9 mouse cellular contexts compared by ENCODE assay signal in the genomic region with DNA sequence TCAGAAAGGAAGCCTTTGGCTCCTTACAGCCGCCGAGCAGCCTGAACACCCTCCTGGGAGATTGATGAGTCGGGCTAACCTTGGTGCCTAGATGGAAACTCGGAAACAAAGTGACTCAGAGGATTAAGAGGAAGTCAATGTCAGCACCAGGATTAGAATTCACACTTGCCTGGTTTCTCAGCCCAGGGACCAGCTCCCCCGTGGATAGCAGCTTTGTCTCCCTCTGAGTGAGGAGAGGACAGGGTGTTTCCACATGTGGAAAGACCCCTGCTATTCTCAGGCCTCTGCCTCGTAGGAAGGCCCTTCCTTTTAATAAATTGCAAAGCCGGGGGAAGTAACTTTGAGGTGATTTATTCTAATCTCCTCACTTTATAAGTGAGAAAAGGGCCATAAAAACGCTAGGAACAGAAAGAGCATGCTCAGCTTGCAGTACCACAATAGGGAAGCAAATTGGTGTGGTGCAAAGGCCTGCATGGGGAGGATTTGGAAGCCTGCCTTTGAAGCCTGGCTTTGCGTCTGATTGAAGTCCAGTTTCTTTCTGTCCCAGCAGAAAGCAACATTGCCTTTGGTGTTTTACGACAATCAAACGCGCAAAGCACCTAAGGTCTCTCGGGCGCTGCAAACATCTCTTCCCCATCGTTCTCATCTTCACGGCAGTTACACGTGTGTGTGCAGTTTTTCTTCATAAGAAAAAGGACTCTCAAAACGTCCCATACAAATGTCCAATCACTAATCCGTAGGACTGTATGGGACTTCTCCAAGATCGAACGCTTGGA.
DNase-seq lines count a peak whose midpoint lies in the region; ATAC-seq lines count a peak whose summit lies in the region.
"Had no signal": no experiment of that assay in that cellular context is flagged by ENCODE, and none has a peak within 500 bp of the region (broad histone marks: within the 10 kb centered on the region; RNA-seq: fewer than 3 reads in every experiment).

No protein-coding gene starts in this region.

- no peaks in the 10 kb centered on the region for H3K36me3 ChIP-seq in embryonic facial prominence, embryonic 14.5 days (ENCODE audit: control insufficient read depth, insufficient read depth, low read length)
- no peaks in the 10 kb centered on the region for H3K36me3 ChIP-seq in intestine, embryonic 15.5 days
- no peaks in the 10 kb centered on the region for H3K36me3 ChIP-seq in midbrain, embryonic 15.5 days (replicated peaks)

- DNase-seq in right cerebral cortex, postnatal 4 days: peak; percentile 25
- DNase-seq in right cerebral cortex, postnatal 36 days (ENCODE audit: low spot score in 2 of 2): no peak
- DNase-seq in embryonic facial prominence, embryonic 14.5 days (ENCODE audit: low spot score): no peak
- DNase-seq in spleen, adult 18-20 months: no peak
- DNase-seq in layer of hippocampus, postnatal 25 days (ENCODE audit: extremely low spot score in 1 of 2, low spot score in 1 of 2): no peak
- DNase-seq in layer of hippocampus, adult 9-10 months (ENCODE audit: low spot score): no peak

- no peak overlapping the region for H3K27ac ChIP-seq in embryonic facial prominence, embryonic 14.5 days (replicated peaks; ENCODE audit: low read depth, low read length)
- H3K27ac ChIP-seq in intestine, embryonic 15.5 days: no peak overlapping the region
- peak overlapping the region; percentile 13; the same call in 1 of the 2 replicates for H3K27ac ChIP-seq in midbrain, embryonic 15.5 days

- H3K4me1 ChIP-seq in embryonic facial prominence, embryonic 14.5 days (ENCODE audit: control insufficient read depth, insufficient read depth, low read length): peaks cover 37% of the 10 kb centered on the region
- peaks cover 12% of the 10 kb centered on the region; the same call in 1 of the 2 replicates for H3K4me1 ChIP-seq in intestine, embryonic 15.5 days (replicated peaks)
- H3K4me1 ChIP-seq in midbrain, embryonic 15.5 days: peaks cover 32% of the 10 kb centered on the region
- H3K4me1 ChIP-seq: megakaryocyte, embryonic 14.5 days had no signal

- WGBS in embryonic facial prominence, embryonic 14.5 days: 20% methylated on average over 21 of the region's 21 CpGs
- 28% methylated on average over 21 of the region's 21 CpGs for WGBS in intestine, embryonic 15.5 days
- WGBS in midbrain, embryonic 15.5 days: 6% methylated on average over 21 of the region's 21 CpGs

- no peaks in the 10 kb centered on the region for H3K9me3 ChIP-seq in embryonic facial prominence, embryonic 14.5 days (ENCODE audit: control insufficient read depth, low read length)
- no peaks in the 10 kb centered on the region for H3K9me3 ChIP-seq in intestine, embryonic 15.5 days
- no peaks in the 10 kb centered on the region for H3K9me3 ChIP-seq in midbrain, embryonic 15.5 days

- 0 out of 2 replicates have a peak overlapping the region, but pooled peaks have one; percentile 26 for H3K9ac ChIP-seq in embryonic facial prominence, embryonic 14.5 days (ENCODE audit: low read depth, low read length)
- no peak overlapping the region for H3K9ac ChIP-seq in intestine, embryonic 15.5 days
- H3K9ac ChIP-seq in midbrain, embryonic 15.5 days: no peak overlapping the region

- peaks cover 13% of the 10 kb centered on the region; the same call in 1 of the 2 replicates for H3K27me3 ChIP-seq in embryonic facial prominence, embryonic 14.5 days (replicated peaks; ENCODE audit: control insufficient read depth, insufficient read depth, low read length)
- H3K27me3 ChIP-seq in intestine, embryonic 15.5 days (replicated peaks): no peaks in the 10 kb centered on the region; the same call in 1 of the 2 replicates
- no peaks in the 10 kb centered on the region; the same call in 1 of the 2 replicates for H3K27me3 ChIP-seq in midbrain, embryonic 15.5 days (replicated peaks)
- H3K27me3 ChIP-seq: megakaryocyte, embryonic 14.5 days had no signal

- peak overlapping the region; percentile 5; the same call in 1 of the 2 replicates for H3K4me3 ChIP-seq in embryonic facial prominence, embryonic 14.5 days (ENCODE audit: low read depth, low read length)
- H3K4me3 ChIP-seq in intestine, embryonic 15.5 days (replicated peaks): no peak overlapping the region
- H3K4me3 ChIP-seq in midbrain, embryonic 15.5 days: peak overlapping the region; percentile 6; the same call in 1 of the 2 replicates
- H3K4me3 ChIP-seq: megakaryocyte, embryonic 14.5 days had no signal

- H3K4me2 ChIP-seq in embryonic facial prominence, embryonic 14.5 days (ENCODE audit: low read depth, low read length): peak overlapping the region; percentile 43; the same call in 1 of the 2 replicates
- H3K4me2 ChIP-seq in intestine, embryonic 15.5 days (replicated peaks): peak overlapping the region; percentile 49
- peak overlapping the region; percentile 38 for H3K4me2 ChIP-seq in midbrain, embryonic 15.5 days

- ATAC-seq in embryonic facial prominence, embryonic 14.5 days (ENCODE audit: low read depth): no peak
- no peak for ATAC-seq in intestine, embryonic 15.5 days
- no peak for ATAC-seq in midbrain, embryonic 15.5 days (replicated peaks)
